Mouse (Mus musculus): ENCODE results near the gene Dusp5.
"Not testable (repeated sequence)": the region's sequence is repeated elsewhere in the genome, so short reads cannot be mapped to it uniquely, and the experiment has no call there.

GRCm38 (mm10) chr19:53501239-53501638, 27.7 kb upstream of the Dusp5 start:
- TF ChIP-seq POLR2A, EP300 (IDR thresholded peaks at IDR 0.05; ENCODE audit: insufficient read depth, low read depth, low read length): not testable (repeated sequence)
